Mouse (Mus musculus) limb, embryonic 11.5 days (tissue): ENCODE results near the gene Tbc1d2. TPM values are rescaled to one million over a fixed set of nuclear protein-coding genes. Genes with fewer than 3 reads are reported as not detected.
"Not testable (repeated sequence)": the region's sequence is repeated elsewhere in the genome, so short reads cannot be mapped to it uniquely, and the experiment has no call there.

Experiments used
- ATAC-seq: fragments of 200-750 bp; cut with Nextera tagmentation; 2 replicates; pipeline ENCODE4 v1.8.0; 2017; ENCODE audit warnings: low read depth; ENCODE audit not compliant: insufficient number of reproducible peaks, low FRiP score, low TSS enrichment
- DNase-seq: peaks from one replicate; pipeline ENCODE4 v3.0.0-alpha.2; 2015; ENCODE audit warnings: low spot score
- H3K27ac ChIP-seq: fragments of 300-500 bp; sonication (generic); replicated peaks from 2 replicates; pipeline ENCODE4 v1.5.1; 2014; ENCODE audit warnings: low read depth, mild to moderate bottlenecking, low read length
- H3K27me3 ChIP-seq: fragments of 300-500 bp; sonication (generic); 2 replicates; pipeline ENCODE4 v1.6.1; 2014; ENCODE audit warnings: mild to moderate bottlenecking, low read length, mixed read lengths; ENCODE audit not compliant: control insufficient read depth, insufficient read depth
- H3K36me3 ChIP-seq: fragments of 300-500 bp; sonication (generic); 2 replicates; pipeline ENCODE4 v1.6.1; 2014; ENCODE audit warnings: mild to moderate bottlenecking, low read length, moderate library complexity, mixed read lengths; ENCODE audit not compliant: control insufficient read depth, insufficient read depth
- H3K4me1 ChIP-seq: fragments of 300-500 bp; sonication (generic); 2 replicates; pipeline ENCODE4 v1.6.1; 2014; ENCODE audit warnings: low read length, mixed read lengths; ENCODE audit not compliant: control insufficient read depth, insufficient read depth
- H3K4me2 ChIP-seq: fragments of 300-500 bp; sonication (generic); 2 replicates; pipeline ENCODE4 v1.6.1; 2014; ENCODE audit warnings: low read depth, mild to moderate bottlenecking, moderate library complexity; ENCODE audit not compliant: severe bottlenecking
- H3K4me3 ChIP-seq: fragments of 300-500 bp; sonication (generic); 2 replicates; pipeline ENCODE4 v1.5.1; 2014; ENCODE audit warnings: low read depth, low read length
- H3K9ac ChIP-seq: fragments of 300-500 bp; sonication (generic); 2 replicates; pipeline ENCODE4 v1.6.1; 2014; ENCODE audit warnings: mild to moderate bottlenecking, low read length
- H3K9me3 ChIP-seq: fragments of 300-500 bp; sonication (generic); 2 replicates; pipeline ENCODE4 v1.6.1; 2016; ENCODE audit warnings: low read length; ENCODE audit not compliant: control insufficient read depth
- WGBS: fragments of 180-500 bp; shearing (Covaris S2); extraction: QIAGEN DNeasy Blood & Tissue Kit; methylation state at CpG from one replicate; pipeline ENCODE4 v1.1.7; 2014; 5-methylcytosine and 5-hydroxymethylcytosine counted together
- polyA plus RNA-seq: library from polyadenylated mRNA; unstranded; fragments of >200 nt; fragmentation: Nextera tagmentation; extraction: Ambion mirVana; gene quantifications from 2 replicates; pipeline ENCODE4 v1.2.1, GENCODE M21; 2014

Gene Tbc1d2
- polyA plus RNA-seq, 1 experiment from 2014 or later = 0.96 TPM

DNA sequence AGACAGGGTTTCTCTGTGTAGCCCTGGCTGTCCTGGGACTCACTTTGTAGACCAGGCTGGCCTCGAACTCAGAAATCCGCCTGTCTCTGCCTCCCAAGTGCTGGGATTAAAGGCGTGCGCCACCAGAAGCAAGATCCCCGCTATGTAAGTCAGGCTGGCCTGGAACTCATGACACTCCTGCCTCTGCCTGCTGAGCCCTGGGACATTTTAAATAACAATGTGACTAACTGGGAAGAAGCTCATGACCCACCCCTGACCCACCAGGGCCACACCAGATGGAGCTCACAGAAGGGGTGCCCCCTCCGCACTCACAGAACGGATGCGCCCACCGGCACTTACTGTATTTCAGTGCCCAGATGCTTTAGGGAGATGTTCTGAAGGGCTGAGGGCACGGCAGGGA lies 12.8 kb downstream of the Tbc1d2 start:
- H3K9me3 ChIP-seq, H3K4me1 ChIP-seq, H3K27me3 ChIP-seq, ATAC-seq, H3K27ac ChIP-seq, H3K4me3 ChIP-seq, H3K4me2 ChIP-seq, H3K36me3 ChIP-seq, DNase-seq, H3K9ac ChIP-seq: not testable (repeated sequence)
- 93% methylated on average over 10 of the region's 10 CpGs for WGBS

DNA sequence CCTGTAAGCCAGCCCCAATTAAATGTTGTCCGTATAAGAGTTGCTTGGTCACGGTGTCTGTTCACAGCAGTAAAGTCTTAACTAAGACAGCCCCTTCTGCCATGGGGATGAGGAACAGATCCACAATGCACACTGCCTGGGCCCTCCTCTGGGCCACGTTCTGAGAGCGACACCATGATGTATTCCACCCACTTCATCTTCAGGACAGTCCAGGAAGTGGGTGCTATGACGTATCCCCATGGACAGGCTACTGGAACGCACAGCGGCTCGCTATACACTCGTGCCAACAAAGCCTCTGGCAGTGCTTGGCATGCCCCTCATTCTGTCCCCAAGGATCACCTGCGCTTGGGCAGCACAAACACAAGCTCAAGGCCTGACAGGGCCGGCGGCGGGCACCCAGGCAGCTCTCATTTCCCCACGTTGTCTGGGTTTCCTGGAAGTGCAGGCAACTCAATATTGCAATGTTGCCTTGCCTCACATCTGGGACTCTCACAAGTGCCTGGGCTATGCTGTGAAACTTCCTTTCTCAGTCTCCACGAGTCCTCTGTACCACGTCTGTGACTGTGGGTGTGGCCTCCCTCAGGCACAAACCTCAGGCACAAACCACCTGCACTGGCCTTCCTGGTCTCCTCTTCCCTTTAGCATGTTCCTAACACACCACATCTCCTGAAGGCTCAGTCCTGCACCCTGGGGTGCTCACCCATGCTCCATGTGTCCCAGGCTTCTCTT lies 14.1 kb downstream of the Tbc1d2 start:
- H3K4me3 ChIP-seq = no peak overlapping the region
- H3K36me3 ChIP-seq = no peaks in the 10 kb centered on the region
- no peaks in the 10 kb centered on the region for H3K4me1 ChIP-seq
- DNase-seq (no peak), ATAC-seq (no peak)
- H3K4me2 ChIP-seq = no peak overlapping the region
- no peaks in the 10 kb centered on the region for H3K27me3 ChIP-seq
- H3K27ac ChIP-seq = no peak overlapping the region
- WGBS = 86% methylated on average over 16 of the region's 16 CpGs
- no peak overlapping the region for H3K9ac ChIP-seq
- H3K9me3 ChIP-seq = no peaks in the 10 kb centered on the region

DNA sequence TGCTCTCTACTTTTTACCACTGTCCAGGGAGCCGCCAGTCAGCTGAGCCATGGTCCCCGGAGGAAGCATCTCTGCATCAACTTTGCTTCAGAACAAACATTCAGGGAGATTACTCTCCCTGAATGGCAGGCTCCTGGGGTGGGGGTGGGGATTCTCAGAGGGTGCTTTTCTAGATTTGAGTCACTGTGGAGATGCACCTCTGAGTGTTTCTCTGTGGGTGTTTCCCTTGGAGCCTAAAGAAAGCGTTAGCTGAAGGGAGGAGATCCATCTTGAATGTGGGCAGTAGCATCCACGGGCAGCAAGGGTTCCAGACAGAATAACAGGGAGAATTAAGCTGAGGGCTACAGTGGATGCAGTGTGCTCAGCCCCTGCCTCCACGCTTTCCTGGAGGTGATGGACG lies 15.1 kb downstream of the Tbc1d2 start:
- Histone ChIP-seq H3K27ac (no peak overlapping the region), H3K27me3 (no peaks in the 10 kb centered on the region), H3K4me3 (no peak overlapping the region), H3K9me3 (no peaks in the 10 kb centered on the region), H3K4me2 (no peak overlapping the region), H3K9ac (no peak overlapping the region), H3K36me3 (no peaks in the 10 kb centered on the region), H3K4me1 (no peaks in the 10 kb centered on the region)
- DNase-seq = no peak
- ATAC-seq = no peak
- 62% methylated on average over 6 of the region's 6 CpGs for WGBS

DNA sequence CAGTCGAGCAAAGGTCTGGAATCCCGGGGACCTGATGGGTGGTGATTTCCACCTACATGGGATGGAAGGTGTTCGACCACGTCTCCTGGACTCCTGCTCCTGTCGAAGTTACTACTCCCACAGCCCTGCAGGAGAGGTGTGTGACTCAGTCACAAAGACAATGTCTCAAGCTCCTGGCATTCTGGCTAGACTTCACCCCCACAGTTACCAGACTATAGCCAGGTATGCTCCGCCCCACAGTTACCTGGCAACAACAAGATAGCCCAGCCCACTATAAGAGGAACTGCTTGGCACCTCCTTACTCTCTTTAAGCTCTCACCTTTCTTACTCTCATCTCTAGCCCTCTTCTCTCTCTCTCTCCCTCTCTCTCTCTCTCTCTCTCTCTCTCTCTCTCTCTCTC lies 16.4 kb downstream of the Tbc1d2 start:
- H3K4me1 ChIP-seq, H3K27me3 ChIP-seq, H3K9ac ChIP-seq, H3K36me3 ChIP-seq, H3K4me2 ChIP-seq, DNase-seq, H3K27ac ChIP-seq, ATAC-seq, H3K4me3 ChIP-seq, H3K9me3 ChIP-seq: not testable (repeated sequence)
- WGBS = 71% methylated on average over 6 of the region's 6 CpGs

DNA sequence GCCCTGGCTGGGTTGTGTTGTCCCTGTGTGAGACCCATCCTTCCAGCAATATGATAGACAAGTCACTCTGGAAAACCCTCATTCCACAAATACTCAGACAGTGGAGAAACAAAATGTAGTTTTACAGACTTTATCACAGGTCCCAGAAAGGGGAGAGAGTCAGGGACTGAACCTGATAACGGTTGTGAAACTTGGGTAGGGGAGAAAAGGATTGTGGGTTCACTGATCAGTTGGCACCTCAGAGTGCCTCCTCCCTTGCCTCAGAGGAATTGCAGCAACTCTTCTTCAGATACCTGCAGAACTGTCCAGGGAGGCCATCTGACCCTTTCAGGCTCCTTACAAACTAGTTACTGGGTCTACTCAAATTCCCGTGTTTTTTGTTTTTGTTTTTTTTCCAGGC lies 17.5 kb downstream of the Tbc1d2 start:
- DNase-seq (no peak), ATAC-seq (no peak)
- Histone ChIP-seq H3K9me3 (no peaks in the 10 kb centered on the region), H3K4me1 (peaks cover 6% of the 10 kb centered on the region), H3K4me2 (no peak overlapping the region), H3K36me3 (no peaks in the 10 kb centered on the region), H3K27ac (no peak overlapping the region), H3K27me3 (no peaks in the 10 kb centered on the region), H3K9ac (no peak overlapping the region), H3K4me3 (no peak overlapping the region)
- WGBS = 80% methylated on average over 2 of the region's 2 CpGs

DNA sequence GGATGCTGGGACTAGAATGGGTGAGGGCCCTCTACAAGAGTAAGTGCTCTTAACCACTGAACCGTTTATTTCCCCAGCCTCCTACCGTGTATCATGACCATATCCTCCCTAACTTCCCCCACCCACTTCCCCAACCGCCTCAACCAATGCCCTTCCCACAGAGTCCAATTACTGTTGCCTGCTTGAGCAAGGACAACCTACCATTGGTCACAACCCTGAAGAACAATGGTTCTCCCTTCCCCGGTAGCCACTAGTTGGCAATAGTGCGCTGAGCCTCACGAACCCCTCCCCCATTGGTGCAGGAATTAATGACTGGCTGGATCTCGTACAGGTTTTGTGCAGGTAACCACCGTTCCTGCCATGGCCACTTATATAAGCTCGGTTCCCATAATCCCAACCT lies 19.6 kb downstream of the Tbc1d2 start:
- ATAC-seq (no peak), DNase-seq (no peak)
- Histone ChIP-seq H3K9ac (no peak overlapping the region), H3K9me3 (no peaks in the 10 kb centered on the region), H3K4me3 (no peak overlapping the region), H3K4me1 (peaks cover 6% of the 10 kb centered on the region), H3K36me3 (no peaks in the 10 kb centered on the region), H3K27me3 (no peaks in the 10 kb centered on the region), H3K27ac (no peak overlapping the region), H3K4me2 (no peak overlapping the region)
- 50% methylated on average over 9 of the region's 9 CpGs for WGBS

DNA sequence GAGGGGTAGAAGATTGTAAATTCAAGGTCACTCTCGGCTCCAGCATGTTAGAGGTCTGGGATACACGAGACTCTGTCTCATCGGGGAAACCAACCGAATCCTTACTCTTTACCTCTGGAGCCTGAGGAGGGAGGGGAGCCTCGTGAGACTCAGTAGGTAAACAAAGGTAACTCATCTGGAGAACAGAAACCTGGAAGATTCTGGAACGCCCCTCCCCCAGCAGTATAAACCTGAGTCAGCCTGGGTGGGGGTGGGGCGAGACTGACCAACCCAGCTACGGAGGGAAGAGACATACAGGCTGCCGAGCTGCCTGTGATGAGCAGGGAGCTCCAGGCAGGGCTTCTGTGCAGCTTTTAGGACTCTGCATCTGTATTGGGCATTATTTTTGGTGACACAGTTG lies 21.1 kb downstream of the Tbc1d2 start:
- H3K27me3 ChIP-seq = no peaks in the 10 kb centered on the region
- ATAC-seq = no peak
- H3K9ac ChIP-seq = no peak overlapping the region
- 39% methylated on average over 9 of the region's 9 CpGs for WGBS
- H3K36me3 ChIP-seq = no peaks in the 10 kb centered on the region
- no peak for DNase-seq
- peaks cover 6% of the 10 kb centered on the region for H3K4me1 ChIP-seq
- H3K4me2 ChIP-seq = no peak overlapping the region
- no peaks in the 10 kb centered on the region for H3K9me3 ChIP-seq
- H3K27ac ChIP-seq = no peak overlapping the region
- no peak overlapping the region for H3K4me3 ChIP-seq

DNA sequence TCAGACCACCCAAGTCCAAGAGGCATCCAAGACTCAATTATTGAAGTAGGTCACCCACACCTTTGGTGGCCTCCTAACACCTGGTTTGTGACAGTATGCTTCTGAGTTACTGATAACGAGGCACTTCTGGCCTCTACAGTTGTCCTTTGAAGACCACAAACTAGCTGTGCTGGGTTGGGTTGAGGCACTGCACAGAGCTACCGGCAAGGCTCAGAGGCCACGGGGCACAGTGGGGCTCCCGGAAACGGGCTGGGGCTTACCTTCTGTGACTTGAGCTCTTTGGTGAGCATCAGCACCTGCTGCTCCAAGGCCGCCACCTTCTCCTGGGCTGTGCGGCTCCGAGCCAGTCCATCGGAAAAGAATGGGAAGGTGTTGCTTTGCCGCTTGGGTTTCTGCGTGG lies 21.9 kb downstream of the Tbc1d2 start:
- H3K27ac ChIP-seq = no peak overlapping the region
- no peaks in the 10 kb centered on the region for H3K9me3 ChIP-seq
- H3K4me1 ChIP-seq = peaks cover 6% of the 10 kb centered on the region
- no peak overlapping the region for H3K4me3 ChIP-seq
- no peak overlapping the region for H3K4me2 ChIP-seq
- H3K36me3 ChIP-seq = no peaks in the 10 kb centered on the region
- no peaks in the 10 kb centered on the region for H3K27me3 ChIP-seq
- no peak for ATAC-seq
- no peak for DNase-seq
- WGBS = 75% methylated on average over 11 of the region's 11 CpGs
- no peak overlapping the region for H3K9ac ChIP-seq

DNA sequence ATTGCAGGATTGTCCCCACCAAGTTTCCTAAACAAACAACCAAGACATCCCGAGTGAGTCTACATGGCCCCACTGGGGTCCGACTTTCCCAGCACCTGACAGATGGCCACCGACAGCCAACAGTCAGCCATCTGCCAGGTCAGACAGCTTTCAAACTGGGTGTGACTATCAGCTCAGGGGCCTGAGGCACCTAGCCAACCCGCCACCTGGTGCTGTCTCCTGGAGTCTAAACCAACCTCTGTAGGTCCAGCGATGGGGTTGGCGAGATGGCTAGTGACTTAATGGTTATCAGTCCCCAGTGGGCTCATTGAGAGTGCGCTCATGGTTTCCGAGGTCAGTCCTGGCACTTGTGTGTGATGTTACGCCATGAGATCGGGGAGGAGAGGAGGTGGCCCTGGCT lies 24.9 kb downstream of the Tbc1d2 start:
- no peak for ATAC-seq
- 83% methylated on average over 10 of the region's 10 CpGs for WGBS

More for the DNA sequence above, 24.9 kb downstream of the Tbc1d2 start:
- Histone ChIP-seq H3K27me3 (0 out of 2 replicates have a peak, but pooled peaks cover 7% of the 10 kb centered on the region), H3K4me3 (no peak overlapping the region), H3K9ac (no peak overlapping the region), H3K9me3 (no peaks in the 10 kb centered on the region), H3K27ac (no peak overlapping the region), H3K4me2 (no peak overlapping the region), H3K36me3 (no peaks in the 10 kb centered on the region), H3K4me1 (peaks cover 6% of the 10 kb centered on the region)
- DNase-seq = no peak
